Mouse (Mus musculus): ENCODE results near the gene Eif5b. TPM values are rescaled to one million over a fixed set of nuclear protein-coding genes. Genes with fewer than 3 reads are reported as not detected.
"Not testable (repeated sequence)": the region's sequence is repeated elsewhere in the genome, so short reads cannot be mapped to it uniquely, and the experiment has no call there.

Gene Eif5b
- polyA plus RNA-seq, 1 experiment: 12.1 TPM

- H3K36me3 ChIP-seq (ENCODE audit: control insufficient read depth, insufficient read depth): peaks cover 78% of the 10 kb centered on the region
- H3K79me2 ChIP-seq (ENCODE audit: control insufficient read depth, insufficient read depth): no peaks in the 10 kb centered on the region
- no peaks in the 10 kb centered on the region for H3K27me3 ChIP-seq (ENCODE audit: control insufficient read depth, insufficient read depth, insufficient read length)
- no peak overlapping the region for H3K4me3 ChIP-seq (ENCODE audit: insufficient read depth, poor library complexity, severe bottlenecking)
- no peak for TF ChIP-seq CTCF (IDR thresholded peaks at IDR 0.05; ENCODE audit: control insufficient read depth, insufficient read depth, insufficient read length)
- no peak for TF ChIP-seq USF1 (IDR thresholded peaks at IDR 0.05; ENCODE audit: low read depth)
- no peak for TF ChIP-seq MYOG (IDR thresholded peaks at IDR 0.05; ENCODE audit: control insufficient read depth, extremely low read depth, insufficient read length)
- TF ChIP-seq MAX (IDR thresholded peaks at IDR 0.05): no peak
- no peak for TF ChIP-seq FOSL1 (IDR thresholded peaks at IDR 0.05; ENCODE audit: insufficient read depth, low read length, poor library complexity, severe bottlenecking)
- no peak for TF ChIP-seq MYOD1 (IDR thresholded peaks at IDR 0.05; ENCODE audit: control insufficient read depth, insufficient read length, low read depth)
- no peak for TF ChIP-seq CEBPB (IDR thresholded peaks at IDR 0.05; ENCODE audit: low read depth)
- no peak overlapping the region for H3ac ChIP-seq (ENCODE audit: control insufficient read depth, insufficient read length, low read depth)
- no peaks in the 10 kb centered on the region for H3K79me3 ChIP-seq (ENCODE audit: low read depth)
Measured at GRCm38 (mm10) chr1:38055176-38055575, 57.4 kb downstream of the Eif5b start.

GRCm38 (mm10) chr1:38058417-38058816 is 60.6 kb downstream of the Eif5b start:
- Histone ChIP-seq H3ac (ENCODE audit: control insufficient read depth, insufficient read length, low read depth) (no peak overlapping the region), H3K79me2 (ENCODE audit: control insufficient read depth, insufficient read depth) (no peaks in the 10 kb centered on the region), H3K4me3 (ENCODE audit: insufficient read depth, poor library complexity, severe bottlenecking) (no peak overlapping the region), H3K36me3 (ENCODE audit: control insufficient read depth, insufficient read depth) (peaks cover 73% of the 10 kb centered on the region), H3K79me3 (ENCODE audit: low read depth) (no peaks in the 10 kb centered on the region), H3K27me3 (ENCODE audit: control insufficient read depth, insufficient read depth, insufficient read length) (no peaks in the 10 kb centered on the region)
- TF ChIP-seq FOSL1 (IDR thresholded peaks at IDR 0.05; ENCODE audit: insufficient read depth, low read length, poor library complexity, severe bottlenecking): no peak
- TF ChIP-seq CTCF (IDR thresholded peaks at IDR 0.05; ENCODE audit: control insufficient read depth, insufficient read depth, insufficient read length): no peak
- no peak for TF ChIP-seq MYOG (IDR thresholded peaks at IDR 0.05; ENCODE audit: control insufficient read depth, extremely low read depth, insufficient read length)
- no peak for TF ChIP-seq MAX (IDR thresholded peaks at IDR 0.05)
- no peak for TF ChIP-seq MYOD1 (IDR thresholded peaks at IDR 0.05; ENCODE audit: control insufficient read depth, insufficient read length, low read depth)
- no peak for TF ChIP-seq CEBPB (IDR thresholded peaks at IDR 0.05; ENCODE audit: low read depth)
- TF ChIP-seq USF1 (IDR thresholded peaks at IDR 0.05; ENCODE audit: low read depth): no peak

DNA sequence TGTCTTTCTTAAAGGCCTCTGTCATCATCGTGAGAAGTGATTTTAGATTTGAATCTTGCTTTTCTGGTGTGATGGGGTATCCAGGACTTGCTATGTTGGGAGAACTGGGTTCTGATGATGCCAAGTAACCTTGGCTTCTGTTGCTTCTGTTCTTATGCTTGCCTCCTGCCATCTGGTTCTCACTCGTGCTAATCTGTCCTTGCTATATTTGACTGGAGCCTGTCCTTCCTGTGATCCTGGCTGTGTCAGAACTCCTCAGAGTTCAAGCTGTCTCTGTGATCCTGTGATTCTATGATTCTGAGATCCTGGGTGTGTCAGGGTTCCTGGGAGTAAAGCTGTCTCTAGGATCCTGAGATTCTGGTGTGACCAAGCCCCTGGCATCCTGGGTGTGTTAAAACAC is 64.3 kb downstream of the Eif5b start:
- not testable (repeated sequence) for H3K79me2 ChIP-seq (ENCODE audit: control insufficient read depth, insufficient read depth); H3K4me3 ChIP-seq (ENCODE audit: insufficient read depth, poor library complexity, severe bottlenecking); H3K27me3 ChIP-seq (ENCODE audit: control insufficient read depth, insufficient read depth, insufficient read length); H3K79me3 ChIP-seq (ENCODE audit: low read depth); H3ac ChIP-seq (ENCODE audit: control insufficient read depth, insufficient read length, low read depth)
- H3K36me3 ChIP-seq (ENCODE audit: control insufficient read depth, insufficient read depth): peaks cover 79% of the 10 kb centered on the region

DNA sequence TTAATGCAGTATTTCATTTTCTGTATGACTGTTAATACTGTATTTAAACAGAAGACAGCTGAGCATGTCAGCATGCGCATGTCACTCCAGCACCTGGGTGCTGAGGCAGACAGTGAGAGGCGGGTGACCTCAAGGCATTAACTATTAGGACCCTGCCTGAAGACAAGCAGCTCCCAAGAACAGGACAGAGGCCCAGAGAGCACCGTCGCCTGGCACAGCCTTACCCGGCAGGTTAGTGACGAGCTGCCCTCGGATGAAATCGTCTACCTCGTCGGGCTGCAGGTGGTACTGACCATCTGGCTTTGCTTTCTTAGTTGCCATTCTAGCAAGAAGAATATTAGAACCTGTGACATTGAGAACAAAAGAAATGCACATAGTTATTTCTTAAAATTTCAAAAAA is 69.5 kb downstream of the Eif5b start:
- no peaks in the 10 kb centered on the region for H3K27me3 ChIP-seq (ENCODE audit: control insufficient read depth, insufficient read depth, insufficient read length)
- no peaks in the 10 kb centered on the region for H3K79me3 ChIP-seq (ENCODE audit: low read depth)
- no peak overlapping the region for H3K4me3 ChIP-seq (ENCODE audit: insufficient read depth, poor library complexity, severe bottlenecking)
- H3K79me2 ChIP-seq (ENCODE audit: control insufficient read depth, insufficient read depth): no peaks in the 10 kb centered on the region
- TF ChIP-seq FOSL1 (IDR thresholded peaks at IDR 0.05; ENCODE audit: insufficient read depth, low read length, poor library complexity, severe bottlenecking) (no peak), USF1 (IDR thresholded peaks at IDR 0.05; ENCODE audit: low read depth) (no peak), CEBPB (IDR thresholded peaks at IDR 0.05; ENCODE audit: low read depth) (no peak), CTCF (IDR thresholded peaks at IDR 0.05; ENCODE audit: control insufficient read depth, insufficient read depth, insufficient read length) (no peak), MYOD1 (IDR thresholded peaks at IDR 0.05; ENCODE audit: control insufficient read depth, insufficient read length, low read depth) (no peak), MYOG (IDR thresholded peaks at IDR 0.05; ENCODE audit: control insufficient read depth, extremely low read depth, insufficient read length) (no peak), MAX (IDR thresholded peaks at IDR 0.05) (no peak)
- peaks cover 85% of the 10 kb centered on the region for H3K36me3 ChIP-seq (ENCODE audit: control insufficient read depth, insufficient read depth)
- H3ac ChIP-seq (ENCODE audit: control insufficient read depth, insufficient read length, low read depth): no peak overlapping the region

DNA sequence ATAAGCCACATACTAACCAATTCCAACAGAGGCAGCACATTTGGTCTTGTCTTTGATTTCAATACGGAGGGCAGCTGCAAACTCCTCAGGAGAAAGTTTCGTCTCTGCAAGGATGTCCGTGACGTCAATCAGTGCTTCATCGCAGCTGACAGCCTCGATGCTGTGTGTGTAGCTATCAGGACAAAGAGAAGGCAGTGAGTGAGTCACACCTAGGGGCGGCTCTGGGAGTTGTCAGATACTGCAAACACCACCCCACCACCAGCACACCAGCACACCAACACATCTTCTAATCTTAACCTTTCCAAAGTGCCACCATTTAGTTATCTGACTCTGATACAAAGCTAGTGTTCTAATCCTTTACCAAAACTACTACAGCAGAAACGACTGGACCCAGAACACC is 73.5 kb downstream of the Eif5b start:
- Histone ChIP-seq H3K36me3 (ENCODE audit: control insufficient read depth, insufficient read depth) (peaks cover 80% of the 10 kb centered on the region), H3K79me2 (ENCODE audit: control insufficient read depth, insufficient read depth) (no peaks in the 10 kb centered on the region), H3K27me3 (ENCODE audit: control insufficient read depth, insufficient read depth, insufficient read length) (no peaks in the 10 kb centered on the region), H3ac (ENCODE audit: control insufficient read depth, insufficient read length, low read depth) (no peak overlapping the region), H3K4me3 (ENCODE audit: insufficient read depth, poor library complexity, severe bottlenecking) (no peak overlapping the region), H3K79me3 (ENCODE audit: low read depth) (no peaks in the 10 kb centered on the region)
- TF ChIP-seq CTCF (IDR thresholded peaks at IDR 0.05; ENCODE audit: control insufficient read depth, insufficient read depth, insufficient read length) (no peak), CEBPB (IDR thresholded peaks at IDR 0.05; ENCODE audit: low read depth) (no peak), USF1 (IDR thresholded peaks at IDR 0.05; ENCODE audit: low read depth) (no peak), MAX (IDR thresholded peaks at IDR 0.05) (no peak), MYOG (IDR thresholded peaks at IDR 0.05; ENCODE audit: control insufficient read depth, extremely low read depth, insufficient read length) (no peak), FOSL1 (IDR thresholded peaks at IDR 0.05; ENCODE audit: insufficient read depth, low read length, poor library complexity, severe bottlenecking) (no peak), MYOD1 (IDR thresholded peaks at IDR 0.05; ENCODE audit: control insufficient read depth, insufficient read length, low read depth) (no peak)

GRCm38 (mm10) chr1:38081316-38081715 is 83.5 kb downstream of the Eif5b start:
- Histone ChIP-seq H3K27me3 (ENCODE audit: control insufficient read depth, insufficient read depth, insufficient read length) (no peaks in the 10 kb centered on the region), H3K79me3 (ENCODE audit: low read depth) (peaks cover 4% of the 10 kb centered on the region), H3ac (ENCODE audit: control insufficient read depth, insufficient read length, low read depth) (no peak overlapping the region), H3K79me2 (ENCODE audit: control insufficient read depth, insufficient read depth) (no peaks in the 10 kb centered on the region), H3K36me3 (ENCODE audit: control insufficient read depth, insufficient read depth) (peaks cover 85% of the 10 kb centered on the region), H3K4me3 (ENCODE audit: insufficient read depth, poor library complexity, severe bottlenecking) (no peak overlapping the region)
- TF ChIP-seq CTCF (IDR thresholded peaks at IDR 0.05; ENCODE audit: control insufficient read depth, insufficient read depth, insufficient read length): no peak
- no peak for TF ChIP-seq CEBPB (IDR thresholded peaks at IDR 0.05; ENCODE audit: low read depth)
- TF ChIP-seq USF1 (IDR thresholded peaks at IDR 0.05; ENCODE audit: low read depth): no peak
- no peak for TF ChIP-seq FOSL1 (IDR thresholded peaks at IDR 0.05; ENCODE audit: insufficient read depth, low read length, poor library complexity, severe bottlenecking)
- TF ChIP-seq MYOD1 (IDR thresholded peaks at IDR 0.05; ENCODE audit: control insufficient read depth, insufficient read length, low read depth): no peak
- no peak for TF ChIP-seq MYOG (IDR thresholded peaks at IDR 0.05; ENCODE audit: control insufficient read depth, extremely low read depth, insufficient read length)
- no peak for TF ChIP-seq MAX (IDR thresholded peaks at IDR 0.05)

All from C2C12 (cell line).